Mouse (Mus musculus) spleen, adult 2 months (tissue): ENCODE data around the gene Crip1.

ENCODE experiments used
- CTCF ChIP-seq: fragments of 200-500 bp; IDR thresholded peaks from 2 replicates; pipeline ENCODE4 v1.5.1; 2011; ENCODE audit warnings: mild to moderate bottlenecking, inconsistent platforms; ENCODE audit not compliant: insufficient read depth, insufficient read length, insufficient replicate concordance; ENCODE audit errors: extremely low read depth
- POLR2A ChIP-seq: fragments of 200-500 bp; IDR thresholded peaks from 2 replicates; pipeline ENCODE4 v1.6.1; 2011; ENCODE audit warnings: low read depth, low read length, inconsistent platforms

DNA sequence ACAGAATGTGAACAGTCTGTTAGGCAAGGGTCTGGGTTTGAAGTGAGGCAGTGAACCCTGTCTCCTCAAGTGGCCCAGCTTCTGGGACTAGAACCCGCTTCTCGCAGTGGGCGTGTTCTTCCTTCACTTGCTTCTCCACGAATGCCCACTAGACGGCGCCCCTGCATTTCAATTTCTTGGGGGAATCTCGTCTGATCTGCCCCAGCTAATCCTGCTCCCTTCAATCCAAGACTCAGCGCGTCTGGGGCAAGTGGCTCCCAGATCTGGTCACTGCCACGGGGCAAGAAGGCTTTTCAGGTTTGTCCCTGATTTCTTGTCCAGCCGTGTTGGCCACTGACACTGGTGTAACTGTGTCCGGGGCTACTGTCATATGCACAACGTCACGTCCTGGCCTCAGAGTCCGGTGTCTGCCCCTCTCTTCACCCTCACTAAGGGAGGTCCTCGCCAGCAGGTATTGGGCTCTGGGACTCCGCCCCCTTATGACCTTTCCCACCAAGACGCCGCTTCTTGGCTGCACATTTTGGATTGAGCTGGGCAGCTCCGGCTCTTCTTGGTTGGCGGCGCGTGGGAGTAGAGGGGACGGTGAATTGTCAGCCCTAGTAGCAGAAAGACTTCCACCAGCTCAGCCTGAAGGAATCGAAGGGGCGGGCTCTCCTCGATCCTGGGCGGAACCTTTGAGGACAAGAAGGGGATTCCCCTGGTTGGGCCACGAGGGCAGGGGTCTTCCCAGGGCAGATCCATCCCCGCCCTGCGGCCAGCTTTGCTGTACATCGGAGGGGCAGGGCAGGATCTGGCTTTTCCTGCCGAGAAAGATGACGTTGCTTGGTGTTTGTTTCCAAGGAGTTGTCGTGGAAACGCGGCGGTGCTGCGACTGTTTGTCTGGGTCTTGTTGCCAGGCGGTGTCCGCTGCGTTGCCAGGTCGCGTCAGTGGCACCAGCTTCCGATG is at the start of gene Crip1:
- TF ChIP-seq CTCF (peak; percentile 78; the same call in 1 of the 2 replicates), POLR2A (no peak)
